Mouse (Mus musculus): ENCODE results near the gene Exoc3l. TPM values are rescaled to one million over a fixed set of nuclear protein-coding genes. Genes with fewer than 3 reads are reported as not detected.

Exoc3l gene
- polyA plus RNA-seq, 1 experiment: 3.1 TPM

- TF ChIP-seq POLR2A (IDR thresholded peaks at IDR 0.05; ENCODE audit: low read depth, low read length) (no peak), CTCF (IDR thresholded peaks at IDR 0.05; ENCODE audit: extremely low read depth, insufficient read length, insufficient replicate concordance, low read depth, low read length) (peak; percentile 73)
- H3K4me3 ChIP-seq (ENCODE audit: low read depth, low read length): peak overlapping the region; percentile 17; the same call in 1 of the 2 replicates
- no peaks in the 10 kb centered on the region for H3K27me3 ChIP-seq (ENCODE audit: control insufficient read depth, insufficient read depth, low read length)
- no peak overlapping the region for H3K27ac ChIP-seq (ENCODE audit: insufficient read depth, low read depth, low read length)
- whole genome bisulfite sequencing: 37% methylated on average over 23 of the region's 23 CpGs
- H3K4me1 ChIP-seq (ENCODE audit: control insufficient read depth, insufficient read depth, insufficient read length, low read length): peaks cover 13% of the 10 kb centered on the region; the same call in 1 of the 2 replicates
- H3K36me3 ChIP-seq (ENCODE audit: control insufficient read depth, insufficient read depth, low read length): no peaks in the 10 kb centered on the region
Measured at GRCm38 (mm10) chr8:105283074-105283473, 12.8 kb downstream of the Exoc3l start.

GRCm38 (mm10) chr8:105282239-105282638 lies 13.7 kb downstream of the Exoc3l start:
- Histone ChIP-seq H3K36me3 (ENCODE audit: control insufficient read depth, insufficient read depth, low read length) (no peaks in the 10 kb centered on the region), H3K4me3 (ENCODE audit: low read depth, low read length) (no peak overlapping the region), H3K27ac (ENCODE audit: insufficient read depth, low read depth, low read length) (no peak overlapping the region), H3K27me3 (ENCODE audit: control insufficient read depth, insufficient read depth, low read length) (peaks cover 4% of the 10 kb centered on the region; the same call in 1 of the 2 replicates), H3K4me1 (ENCODE audit: control insufficient read depth, insufficient read depth, insufficient read length, low read length) (peaks cover 13% of the 10 kb centered on the region; the same call in 1 of the 2 replicates)
- TF ChIP-seq POLR2A (IDR thresholded peaks at IDR 0.05; ENCODE audit: low read depth, low read length) (no peak), CTCF (IDR thresholded peaks at IDR 0.05; ENCODE audit: extremely low read depth, insufficient read length, insufficient replicate concordance, low read depth, low read length) (no peak)
- WGBS: 88% methylated on average over 4 of the region's 4 CpGs

GRCm38 (mm10) chr8:105281821-105282220 lies 14.1 kb downstream of the Exoc3l start:
- TF ChIP-seq POLR2A (IDR thresholded peaks at IDR 0.05; ENCODE audit: low read depth, low read length): no peak
- TF ChIP-seq CTCF (IDR thresholded peaks at IDR 0.05; ENCODE audit: extremely low read depth, insufficient read length, insufficient replicate concordance, low read depth, low read length): no peak
- H3K4me3 ChIP-seq (ENCODE audit: low read depth, low read length): no peak overlapping the region
- peaks cover 13% of the 10 kb centered on the region; the same call in 1 of the 2 replicates for H3K4me1 ChIP-seq (ENCODE audit: control insufficient read depth, insufficient read depth, insufficient read length, low read length)
- no peaks in the 10 kb centered on the region for H3K36me3 ChIP-seq (ENCODE audit: control insufficient read depth, insufficient read depth, low read length)
- WGBS: 92% methylated on average over 12 of the region's 12 CpGs
- peaks cover 8% of the 10 kb centered on the region for H3K27me3 ChIP-seq (ENCODE audit: control insufficient read depth, insufficient read depth, low read length)
- no peak overlapping the region for H3K27ac ChIP-seq (ENCODE audit: insufficient read depth, low read depth, low read length)

- H3K27me3 ChIP-seq (ENCODE audit: control insufficient read depth, insufficient read depth, low read length): peaks cover 11% of the 10 kb centered on the region
- no peaks in the 10 kb centered on the region for H3K36me3 ChIP-seq (ENCODE audit: control insufficient read depth, insufficient read depth, low read length)
- peaks cover 19% of the 10 kb centered on the region for H3K4me1 ChIP-seq (ENCODE audit: control insufficient read depth, insufficient read depth, insufficient read length, low read length)
- H3K4me3 ChIP-seq (ENCODE audit: low read depth, low read length): no peak overlapping the region
- H3K27ac ChIP-seq (ENCODE audit: insufficient read depth, low read depth, low read length): no peak overlapping the region
- WGBS: 82% methylated on average over 3 of the region's 3 CpGs
- no peak for TF ChIP-seq CTCF (IDR thresholded peaks at IDR 0.05; ENCODE audit: extremely low read depth, insufficient read length, insufficient replicate concordance, low read depth, low read length)
- no peak for TF ChIP-seq POLR2A (IDR thresholded peaks at IDR 0.05; ENCODE audit: low read depth, low read length)
Measured at GRCm38 (mm10) chr8:105280567-105280966, 15.3 kb downstream of the Exoc3l start.

GRCm38 (mm10) chr8:105278911-105279334 lies 17.0 kb downstream of the Exoc3l start:
- no peak for TF ChIP-seq POLR2A (IDR thresholded peaks at IDR 0.05; ENCODE audit: low read depth, low read length)
- no peak; the same call in 1 of the 2 replicates for TF ChIP-seq CTCF (IDR thresholded peaks at IDR 0.05; ENCODE audit: extremely low read depth, insufficient read length, insufficient replicate concordance, low read depth, low read length)
- Histone ChIP-seq H3K4me3 (ENCODE audit: low read depth, low read length) (peak overlapping the region; percentile 54), H3K4me1 (ENCODE audit: control insufficient read depth, insufficient read depth, insufficient read length, low read length) (peaks cover 19% of the 10 kb centered on the region), H3K36me3 (ENCODE audit: control insufficient read depth, insufficient read depth, low read length) (no peaks in the 10 kb centered on the region), H3K27me3 (ENCODE audit: control insufficient read depth, insufficient read depth, low read length) (peaks cover 11% of the 10 kb centered on the region), H3K27ac (ENCODE audit: insufficient read depth, low read depth, low read length) (no peak overlapping the region)
- WGBS: 1% methylated on average over 28 of the region's 28 CpGs

GRCm38 (mm10) chr8:105276292-105277120 lies 19.4 kb downstream of the Exoc3l start:
- 7% methylated on average over 30 of the region's 30 CpGs for WGBS
- Histone ChIP-seq H3K27ac (ENCODE audit: insufficient read depth, low read depth, low read length) (no peak overlapping the region), H3K4me3 (ENCODE audit: low read depth, low read length) (peak overlapping the region; percentile 60), H3K4me1 (ENCODE audit: control insufficient read depth, insufficient read depth, insufficient read length, low read length) (peaks cover 16% of the 10 kb centered on the region), H3K27me3 (ENCODE audit: control insufficient read depth, insufficient read depth, low read length) (peaks cover 11% of the 10 kb centered on the region), H3K36me3 (ENCODE audit: control insufficient read depth, insufficient read depth, low read length) (no peaks in the 10 kb centered on the region)
- no peak for TF ChIP-seq CTCF (IDR thresholded peaks at IDR 0.05; ENCODE audit: extremely low read depth, insufficient read length, insufficient replicate concordance, low read depth, low read length)
- TF ChIP-seq POLR2A (IDR thresholded peaks at IDR 0.05; ENCODE audit: low read depth, low read length): no peak

- 2% methylated on average over 10 of the region's 10 CpGs for WGBS
- Histone ChIP-seq H3K27me3 (ENCODE audit: control insufficient read depth, insufficient read depth, low read length) (peaks cover 11% of the 10 kb centered on the region), H3K36me3 (ENCODE audit: control insufficient read depth, insufficient read depth, low read length) (no peaks in the 10 kb centered on the region), H3K4me1 (ENCODE audit: control insufficient read depth, insufficient read depth, insufficient read length, low read length) (peaks cover 16% of the 10 kb centered on the region), H3K27ac (ENCODE audit: insufficient read depth, low read depth, low read length) (no peak within 1 kb of the TSS), H3K4me3 (ENCODE audit: low read depth, low read length) (peak within 1 kb of the TSS; percentile 60)
- no peak for TF ChIP-seq CTCF (IDR thresholded peaks at IDR 0.05; ENCODE audit: extremely low read depth, insufficient read length, insufficient replicate concordance, low read depth, low read length)
- TF ChIP-seq POLR2A (IDR thresholded peaks at IDR 0.05; ENCODE audit: low read depth, low read length): no peak
Measured at GRCm38 (mm10) chr8:105275840-105276239, 20.1 kb downstream of the Exoc3l start, which contains the start of gene Nol3. Gene Nol3, plus strand, starts transcription at chr8:105276140.

Measured in small intestine, adult 2 months (tissue).